Mouse (Mus musculus): Measurements from ENCODE around the gene Pald1.

DNA sequence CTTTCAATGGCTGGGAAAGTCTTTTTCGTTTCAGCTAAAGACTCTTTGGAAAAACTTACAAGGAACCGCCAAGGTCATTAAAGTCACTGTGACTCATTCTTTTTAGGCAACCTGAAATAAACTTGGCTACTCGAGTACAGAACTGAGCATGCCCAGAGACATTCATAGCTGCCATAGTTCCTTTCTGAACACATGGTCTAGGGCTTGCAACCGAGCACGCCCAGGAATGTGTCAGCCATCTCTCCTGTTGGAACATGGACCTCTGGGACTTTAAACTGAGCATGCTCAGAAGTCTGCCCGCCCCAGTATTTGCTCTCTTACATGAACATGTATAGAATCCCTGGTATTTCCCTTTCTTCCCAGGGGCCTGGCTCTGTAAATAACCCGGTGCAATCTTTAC lies 97.1 kb downstream of the Pald1 start:
- TF ChIP-seq TAL1 (IDR thresholded peaks at IDR 0.05; ENCODE audit: low read length) (no peak), GATA1 (IDR thresholded peaks at IDR 0.05; ENCODE audit: low read length) (no peak)
